Mouse (Mus musculus): Measurements from ENCODE around the gene Hps1.

- no peak for TF ChIP-seq POLR2A (IDR thresholded peaks at IDR 0.05; ENCODE audit: low read depth, low read length)
- no peak for TF ChIP-seq CTCF (IDR thresholded peaks at IDR 0.05; ENCODE audit: extremely low read depth, insufficient read length, insufficient replicate concordance, low read depth, low read length)
These were observed 62.1 kb downstream of the Hps1 start for GRCm38 (mm10) chr19:42717668-42718067.

Data from small intestine, adult 2 months (tissue).